Mouse (Mus musculus): ENCODE results near the gene 4930404N11Rik. TPM values are rescaled to one million over a fixed set of nuclear protein-coding genes. Genes with fewer than 3 reads are reported as not detected.

4930404N11Rik gene
- polyA plus RNA-seq, 1 experiment from 2014 or later: not detected

- peaks cover 15% of the 10 kb centered on the region for H3K36me3 ChIP-seq (ENCODE audit: control insufficient read depth, insufficient read depth, low read length)
- H3K4me1 ChIP-seq (ENCODE audit: control insufficient read depth, insufficient read depth, low read length): peaks cover 22% of the 10 kb centered on the region
- H3K27me3 ChIP-seq (ENCODE audit: control insufficient read depth, insufficient read depth, low read length): no peaks in the 10 kb centered on the region; the same call in 1 of the 2 replicates
- H3K9me3 ChIP-seq (ENCODE audit: control insufficient read depth, low read length): no peaks in the 10 kb centered on the region
- WGBS: 37% methylated on average over 16 of the region's 16 CpGs
- DNase-seq (ENCODE audit: low spot score, missing footprints): no peak
- peak overlapping the region; percentile 40 for H3K9ac ChIP-seq (ENCODE audit: low read length)
- peak overlapping the region; percentile 15; the same call in 1 of the 2 replicates for H3K4me2 ChIP-seq
- H3K27ac ChIP-seq (ENCODE audit: low read depth, low read length): no peak overlapping the region
- ATAC-seq (ENCODE audit: low FRiP score): no peak
- no peak overlapping the region for H3K4me3 ChIP-seq (ENCODE audit: low read depth, low read length)
Observed at GRCm38 (mm10) chr10:81316338-81317060, 49.1 kb downstream of the 4930404N11Rik start.

GRCm38 (mm10) chr10:81315587-81315986, 50.0 kb downstream of the 4930404N11Rik start:
- ATAC-seq (ENCODE audit: low FRiP score) (no peak), DNase-seq (ENCODE audit: low spot score, missing footprints) (no peak)
- Histone ChIP-seq H3K9ac (ENCODE audit: low read length) (no peak overlapping the region), H3K4me1 (ENCODE audit: control insufficient read depth, insufficient read depth, low read length) (peaks cover 21% of the 10 kb centered on the region), H3K4me3 (ENCODE audit: low read depth, low read length) (no peak overlapping the region), H3K9me3 (ENCODE audit: control insufficient read depth, low read length) (no peaks in the 10 kb centered on the region), H3K4me2 (no peak overlapping the region), H3K27ac (ENCODE audit: low read depth, low read length) (no peak overlapping the region), H3K27me3 (ENCODE audit: control insufficient read depth, insufficient read depth, low read length) (no peaks in the 10 kb centered on the region; the same call in 1 of the 2 replicates), H3K36me3 (ENCODE audit: control insufficient read depth, insufficient read depth, low read length) (peaks cover 17% of the 10 kb centered on the region)
- 94% methylated on average over 16 of the region's 16 CpGs for whole genome bisulfite sequencing

- H3K9ac ChIP-seq (ENCODE audit: low read length): no peak overlapping the region
- peaks cover 20% of the 10 kb centered on the region for H3K36me3 ChIP-seq (ENCODE audit: control insufficient read depth, insufficient read depth, low read length)
- ATAC-seq (ENCODE audit: low FRiP score) (no peak), DNase-seq (ENCODE audit: low spot score, missing footprints) (no peak)
- no peak overlapping the region for H3K4me2 ChIP-seq
- no peaks in the 10 kb centered on the region for H3K9me3 ChIP-seq (ENCODE audit: control insufficient read depth, low read length)
- H3K27ac ChIP-seq (ENCODE audit: low read depth, low read length): no peak overlapping the region
- no peaks in the 10 kb centered on the region; the same call in 1 of the 2 replicates for H3K27me3 ChIP-seq (ENCODE audit: control insufficient read depth, insufficient read depth, low read length)
- 84% methylated on average over 7 of the region's 7 CpGs for WGBS
- peaks cover 13% of the 10 kb centered on the region for H3K4me1 ChIP-seq (ENCODE audit: control insufficient read depth, insufficient read depth, low read length)
- H3K4me3 ChIP-seq (ENCODE audit: low read depth, low read length): no peak overlapping the region
Observed at GRCm38 (mm10) chr10:81314201-81314600, 51.4 kb downstream of the 4930404N11Rik start.

- H3K9me3 ChIP-seq (ENCODE audit: control insufficient read depth, low read length): no peaks in the 10 kb centered on the region
- DNase-seq (ENCODE audit: low spot score, missing footprints): no peak
- no peak overlapping the region for H3K4me3 ChIP-seq (ENCODE audit: low read depth, low read length)
- peaks cover 26% of the 10 kb centered on the region for H3K36me3 ChIP-seq (ENCODE audit: control insufficient read depth, insufficient read depth, low read length)
- peaks cover 11% of the 10 kb centered on the region for H3K4me1 ChIP-seq (ENCODE audit: control insufficient read depth, insufficient read depth, low read length)
- ATAC-seq (ENCODE audit: low FRiP score): no peak
- 93% methylated on average over 13 of the region's 13 CpGs for WGBS
- H3K9ac ChIP-seq (ENCODE audit: low read length): no peak overlapping the region
- H3K4me2 ChIP-seq: no peak overlapping the region
- no peaks in the 10 kb centered on the region; the same call in 1 of the 2 replicates for H3K27me3 ChIP-seq (ENCODE audit: control insufficient read depth, insufficient read depth, low read length)
- no peak overlapping the region for H3K27ac ChIP-seq (ENCODE audit: low read depth, low read length)
Observed at GRCm38 (mm10) chr10:81313581-81313980, 52.0 kb downstream of the 4930404N11Rik start.

Small RNA genes within 50 kb of the gene (microRNA-seq; reads per million reads assigned to microRNA genes)
- not detected for gene Mir6913

Other genes with a start within 250 kb of the 4930404N11Rik start
- gene Zbtb7a, start 230.6 kb downstream of the 4930404N11Rik start, polyA plus RNA-seq (2014; fragmentation: Nextera tagmentation; extraction: Ambion mirVana): 5.3 and 5.6 TPM in 2 replicates
- gene Pias4, start 197.9 kb downstream of the 4930404N11Rik start, polyA plus RNA-seq (2014; fragmentation: Nextera tagmentation; extraction: Ambion mirVana): 42.1 and 46.5 TPM in 2 replicates
- gene Eef2, start 189.2 kb downstream of the 4930404N11Rik start, polyA plus RNA-seq (2014; fragmentation: Nextera tagmentation; extraction: Ambion mirVana): 398 and 422 TPM in 2 replicates
- 49.7 and 50.6 TPM in 2 replicates for gene Dapk3, start 182.8 kb downstream of the 4930404N11Rik start, polyA plus RNA-seq (2014; fragmentation: Nextera tagmentation; extraction: Ambion mirVana)
- gene 4930442H23Rik, start 182.0 kb downstream of the 4930404N11Rik start, polyA plus RNA-seq (2014; fragmentation: Nextera tagmentation; extraction: Ambion mirVana): not detected in 2 replicates
- not detected in 2 replicates for gene Nmrk2, start 163.8 kb downstream of the 4930404N11Rik start, polyA plus RNA-seq (2014; fragmentation: Nextera tagmentation; extraction: Ambion mirVana)
- 21.2 and 22.2 TPM in 2 replicates for gene Atcay, start 135.0 kb downstream of the 4930404N11Rik start, polyA plus RNA-seq (2014; fragmentation: Nextera tagmentation; extraction: Ambion mirVana)
- 3.0 and 3.8 TPM in 2 replicates for gene Zfr2, start 132.7 kb downstream of the 4930404N11Rik start, polyA plus RNA-seq (2014; fragmentation: Nextera tagmentation; extraction: Ambion mirVana)
- gene Matk, start 112.9 kb downstream of the 4930404N11Rik start, polyA plus RNA-seq (2014; fragmentation: Nextera tagmentation; extraction: Ambion mirVana): 2.5 and 2.7 TPM in 2 replicates
- 198 and 205 TPM in 2 replicates for gene Mrpl54, start 98.9 kb downstream of the 4930404N11Rik start, polyA plus RNA-seq (2014; fragmentation: Nextera tagmentation; extraction: Ambion mirVana)
- 25.4 and 31.2 TPM in 2 replicates for gene Apba3, start 98.9 kb downstream of the 4930404N11Rik start, polyA plus RNA-seq (2014; fragmentation: Nextera tagmentation; extraction: Ambion mirVana)
- gene Tjp3, start 74.2 kb downstream of the 4930404N11Rik start, polyA plus RNA-seq (2014; fragmentation: Nextera tagmentation; extraction: Ambion mirVana): 3.9 and 4.0 TPM in 2 replicates
- 42.0 and 46.2 TPM in 2 replicates for gene Pip5k1c, start 72.9 kb downstream of the 4930404N11Rik start, polyA plus RNA-seq (2014; fragmentation: Nextera tagmentation; extraction: Ambion mirVana)
- 31.9 and 36.8 TPM in 2 replicates for gene Cactin, start 44.7 kb downstream of the 4930404N11Rik start, polyA plus RNA-seq (2014; fragmentation: Nextera tagmentation; extraction: Ambion mirVana)
- 2.4 and 2.6 TPM in 2 replicates for gene Tbxa2r, start 37.1 kb downstream of the 4930404N11Rik start, polyA plus RNA-seq (2014; fragmentation: Nextera tagmentation; extraction: Ambion mirVana)
- gene Gipc3, start 22.6 kb downstream of the 4930404N11Rik start, polyA plus RNA-seq (2014; fragmentation: Nextera tagmentation; extraction: Ambion mirVana): 0.04 TPM in 1 of 2 replicates, not detected in the other
- gene Hmg20b, start 15.3 kb downstream of the 4930404N11Rik start, polyA plus RNA-seq (2014; fragmentation: Nextera tagmentation; extraction: Ambion mirVana): 89.1 and 97.7 TPM in 2 replicates
- 2.8 and 4.4 TPM in 2 replicates for gene Mfsd12, start 8.3 kb downstream of the 4930404N11Rik start, polyA plus RNA-seq (2014; fragmentation: Nextera tagmentation; extraction: Ambion mirVana)
- gene Fzr1, start 12.7 kb upstream of the 4930404N11Rik start, polyA plus RNA-seq (2014; fragmentation: Nextera tagmentation; extraction: Ambion mirVana): 94.3 and 104 TPM in 2 replicates
- gene Dohh, start 18.6 kb upstream of the 4930404N11Rik start, polyA plus RNA-seq (2014; fragmentation: Nextera tagmentation; extraction: Ambion mirVana): 43.3 and 53.7 TPM in 2 replicates
- 2.7 and 2.9 TPM in 2 replicates for gene Gm48551, start 18.6 kb upstream of the 4930404N11Rik start, polyA plus RNA-seq (2014; fragmentation: Nextera tagmentation; extraction: Ambion mirVana)
- 0.20 and 0.47 TPM in 2 replicates for gene Gm48552, start 23.2 kb upstream of the 4930404N11Rik start, polyA plus RNA-seq (2014; fragmentation: Nextera tagmentation; extraction: Ambion mirVana)
- 2.3 and 2.7 TPM in 2 replicates for gene Smim24, start 27.2 kb upstream of the 4930404N11Rik start, polyA plus RNA-seq (2014; fragmentation: Nextera tagmentation; extraction: Ambion mirVana)
- 6.6 and 6.9 TPM in 2 replicates for gene Nfic, start 89.8 kb upstream of the 4930404N11Rik start, polyA plus RNA-seq (2014; fragmentation: Nextera tagmentation; extraction: Ambion mirVana)
- 10.0 and 13.1 TPM in 2 replicates for gene Celf5, start 116.9 kb upstream of the 4930404N11Rik start, polyA plus RNA-seq (2014; fragmentation: Nextera tagmentation; extraction: Ambion mirVana)
- 40.4 and 44.5 TPM in 2 replicates for gene Ncln, start 130.6 kb upstream of the 4930404N11Rik start, polyA plus RNA-seq (2014; fragmentation: Nextera tagmentation; extraction: Ambion mirVana)
- 0.37 and 0.43 TPM in 2 replicates for gene S1pr4, start 134.3 kb upstream of the 4930404N11Rik start, polyA plus RNA-seq (2014; fragmentation: Nextera tagmentation; extraction: Ambion mirVana)
- 1.1 and 1.4 TPM in 2 replicates for gene Gna15, start 158.4 kb upstream of the 4930404N11Rik start, polyA plus RNA-seq (2014; fragmentation: Nextera tagmentation; extraction: Ambion mirVana)
- 55.8 and 59.3 TPM in 2 replicates for gene Gna11, start 179.4 kb upstream of the 4930404N11Rik start, polyA plus RNA-seq (2014; fragmentation: Nextera tagmentation; extraction: Ambion mirVana)
- gene Aes, start 193.7 kb upstream of the 4930404N11Rik start, polyA plus RNA-seq (2014; fragmentation: Nextera tagmentation; extraction: Ambion mirVana): 306 and 325 TPM in 2 replicates
- gene Tle2, start 208.7 kb upstream of the 4930404N11Rik start, polyA plus RNA-seq (2014; fragmentation: Nextera tagmentation; extraction: Ambion mirVana): 6.0 and 6.2 TPM in 2 replicates
- 4.6 and 6.0 TPM in 2 replicates for gene Tle6, start 235.3 kb upstream of the 4930404N11Rik start, polyA plus RNA-seq (2014; fragmentation: Nextera tagmentation; extraction: Ambion mirVana)
- gene BC025920, start 240.5 kb upstream of the 4930404N11Rik start, polyA plus RNA-seq (2014; fragmentation: Nextera tagmentation; extraction: Ambion mirVana): 0.47 and 0.89 TPM in 2 replicates